Mouse (Mus musculus) neutrophil, adult 83 days (primary cell): ENCODE data around the gene S100b. TPM values are rescaled to one million over a fixed set of nuclear protein-coding genes. Genes with fewer than 3 reads are reported as not detected.

Experiments used
- total RNA-seq, 2 experiments: library from RNA; stranded (reverse); gene quantifications; one replicate each; pipeline ENCODE4 v1.2.4; 2023

The S100b gene
- not detected for total RNA-seq

DNA sequence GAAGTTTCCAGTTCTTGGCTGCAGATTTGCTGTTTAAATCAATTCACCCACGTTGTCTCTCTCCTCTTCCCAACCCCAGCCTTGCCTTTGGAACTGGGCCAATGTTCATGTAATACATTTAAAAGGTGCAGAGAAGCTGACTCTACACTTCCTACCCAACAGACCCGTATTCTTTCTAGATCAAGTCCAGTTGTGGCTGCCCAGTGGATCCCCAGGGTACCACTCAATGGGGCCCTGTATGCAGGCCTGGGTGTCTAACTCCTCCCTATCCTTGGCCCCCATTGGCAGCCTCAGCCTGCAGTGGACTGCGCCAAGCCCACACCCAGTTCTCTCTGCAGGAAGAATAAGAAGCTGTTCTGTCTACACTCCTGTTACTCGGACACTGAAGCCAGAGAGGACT is at the start of gene S100b:
TSS of gene S100b (plus strand) at position 318 of the 400 bp plus-strand sequence.

DNA sequence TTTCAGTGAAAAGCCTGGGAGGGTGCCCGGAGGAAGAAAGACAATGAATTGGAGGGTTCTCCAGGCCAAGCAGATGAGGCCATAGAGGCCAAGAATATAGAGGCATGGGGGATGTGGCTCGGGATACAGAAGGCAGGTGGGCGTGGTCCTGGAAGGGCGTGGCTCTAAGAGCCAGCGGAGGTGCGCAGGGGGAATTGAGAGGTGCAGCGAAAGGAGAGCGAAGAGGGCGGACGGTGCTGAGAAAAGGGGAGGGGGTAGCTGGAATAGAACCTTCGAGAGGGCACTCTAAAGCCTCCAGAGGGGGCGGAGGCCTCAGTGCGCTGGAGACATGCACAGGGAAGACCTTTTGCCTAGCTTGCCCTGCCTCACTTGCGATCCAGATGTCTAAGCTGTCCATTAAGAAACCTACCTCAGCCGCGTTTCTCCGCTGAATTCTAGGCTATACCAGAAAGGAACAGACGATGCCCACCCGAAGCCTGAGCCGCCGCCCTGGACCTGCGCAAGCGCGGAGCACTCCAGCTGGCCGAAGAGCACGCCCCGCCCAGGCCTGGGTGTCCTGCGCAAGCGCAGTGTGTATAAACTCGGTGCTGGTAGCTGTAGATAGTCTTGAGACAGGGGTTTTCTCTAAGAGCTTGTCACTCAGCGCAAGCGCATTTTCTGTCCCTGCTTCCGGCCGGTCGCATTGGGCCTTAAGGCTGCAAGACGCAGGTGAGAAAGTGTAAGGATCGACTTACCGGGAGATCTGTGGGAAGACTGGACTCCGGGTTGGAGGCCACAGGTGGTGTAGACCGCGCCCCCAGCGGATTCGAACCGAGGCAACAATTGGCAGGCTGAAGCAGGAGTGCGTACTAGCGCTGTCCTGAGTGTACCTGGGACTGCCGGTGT is 16.1 kb upstream of the S100b start, which contains the start of gene Prmt2:
TSS of gene Prmt2 (minus strand) at position 525 of the 885 bp plus-strand sequence.

Other genes starting within 250 kb of the S100b start
- 1 to 10 TPM; 3.3 to 5.6 TPM for gene Zfp280b, start 221.2 kb upstream of the S100b start, total RNA-seq
- not detected for gene Slc5a4b, start 142.9 kb upstream of the S100b start, total RNA-seq
- not detected for gene Slc5a4a, start 106.4 kb upstream of the S100b start, total RNA-seq
- 1 to 10 TPM; 1.3 to 1.6 TPM for gene Prmt2, start 16.0 kb upstream of the S100b start, total RNA-seq
- 1 to 10 TPM; 5.8 to 5.9 TPM for gene Dip2a, start 91.4 kb downstream of the S100b start, total RNA-seq
- 10 to 100 TPM in 1 of 2 experiments, 1 to 10 TPM in 1; 4.2 to 24.1 TPM for gene AC141477.1, start 186.6 kb downstream of the S100b start, total RNA-seq
- 10 to 100 TPM; 34.6 to 40.1 TPM for gene Pcnt, start 188.9 kb downstream of the S100b start, total RNA-seq
- gene 2610028H24Rik, start 195.2 kb downstream of the S100b start, total RNA-seq = not detected
- gene Mcm3ap, start 215.1 kb downstream of the S100b start, total RNA-seq = 10 to 100 TPM; 48.0 to 48.6 TPM
- gene Ybey, start 215.3 kb downstream of the S100b start, total RNA-seq = 1 to 10 TPM in 1 of 2 experiments, under 1 TPM in 1; 0.88 to 1.2 TPM